ENCODE assay signal across 24 mouse cellular contexts in genomic region chr16:5709831-5710230, GRCm38 (mm10).
"Had no signal": no experiment of that assay in that cellular context is flagged by ENCODE, and none has a peak within 500 bp of the region (broad histone marks: within the 10 kb centered on the region; RNA-seq: fewer than 3 reads in every experiment).

No protein-coding gene starts in this region.

- H3K4me3 ChIP-seq: heart, adult 2 months; heart, embryonic 13.5 days; heart, embryonic 15.5 days; kidney, embryonic 15.5 days; layer of hippocampus, adult 2 months; left cerebral cortex, adult 2 months; limb, embryonic 10.5 days; limb, embryonic 12.5 days had no signal

- H3K4me1 ChIP-seq: heart, embryonic 13.5 days; heart, embryonic 15.5 days; kidney, embryonic 15.5 days; limb, embryonic 10.5 days; limb, embryonic 12.5 days had no signal

- H3K36me3 ChIP-seq: heart, embryonic 13.5 days; heart, embryonic 15.5 days; kidney, embryonic 15.5 days; limb, embryonic 10.5 days; limb, embryonic 12.5 days had no signal

- H3K27ac ChIP-seq: heart, adult 2 months; heart, embryonic 13.5 days; heart, embryonic 15.5 days; kidney, embryonic 15.5 days; kidney, postnatal 0 days; layer of hippocampus, adult 2 months; left cerebral cortex, adult 2 months; limb, embryonic 10.5 days; limb, embryonic 12.5 days had no signal

- ATAC-seq: forebrain, postnatal 0 days; hindbrain, embryonic 16.5 days; intestine, embryonic 16.5 days had no signal

- H3K4me2 ChIP-seq: heart, embryonic 11.5 days; heart, embryonic 13.5 days; heart, embryonic 15.5 days; kidney, embryonic 15.5 days; limb, embryonic 12.5 days; liver, embryonic 11.5 days had no signal

- H3K27me3 ChIP-seq: heart, embryonic 13.5 days; heart, embryonic 15.5 days; kidney, embryonic 15.5 days; limb, embryonic 12.5 days had no signal

- DNase-seq: forebrain, postnatal 0 days; gastrocnemius, postnatal 14 days; gastrocnemius, postnatal 36 days; heart, adult 2 months; heart, postnatal 14 days; heart, postnatal 36 days; kidney, adult 11 months; kidney, adult 2 months; kidney, adult 9 months; kidney, postnatal 25 days; kidney, postnatal 4 days; liver had no signal

- H3K9me3 ChIP-seq: heart, embryonic 13.5 days; heart, embryonic 15.5 days; kidney, embryonic 15.5 days; limb, embryonic 10.5 days; limb, embryonic 12.5 days had no signal

- H3K9ac ChIP-seq: forebrain, postnatal 0 days; heart, embryonic 13.5 days; heart, embryonic 15.5 days; kidney, embryonic 15.5 days; limb, embryonic 12.5 days had no signal
